Mouse (Mus musculus) urinary bladder, postnatal 0 days (tissue): ENCODE measurements around the gene Hrct1. TPM values are rescaled to one million over a fixed set of nuclear protein-coding genes. Genes with fewer than 3 reads are reported as not detected.

ENCODE experiments used
- polyA plus RNA-seq: library from polyadenylated mRNA; unstranded; fragments of >200 nt; fragmentation: Nextera tagmentation; extraction: Ambion mirVana; gene quantifications from 2 replicates; pipeline ENCODE4 v1.2.1, GENCODE M21; 2015

The Hrct1 gene
- 6.1 and 7.9 TPM in 2 replicates for polyA plus RNA-seq

DNA sequence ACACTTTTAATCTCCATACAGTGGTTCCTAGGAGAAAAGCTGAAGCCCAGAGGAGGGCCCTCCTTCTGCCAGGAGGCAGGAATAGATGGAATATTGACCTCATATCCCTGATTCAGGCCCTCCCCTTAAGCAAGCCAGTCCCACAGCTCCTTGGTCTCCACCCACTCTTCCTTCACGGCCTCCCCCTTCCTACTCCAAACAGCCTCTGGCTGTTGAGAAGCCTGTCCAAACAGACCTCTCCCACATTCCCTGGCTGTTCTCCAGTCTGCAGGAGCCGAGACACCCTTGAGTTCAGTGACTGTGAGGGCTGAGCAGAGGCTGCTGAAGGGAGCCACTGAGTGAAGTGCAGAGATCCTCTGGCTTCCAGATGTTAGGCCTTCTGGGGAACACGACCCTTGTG lies at the start of gene Hrct1:
Gene Hrct1, plus strand, starts transcription at position 194 of the 400 bp plus-strand sequence.

DNA sequence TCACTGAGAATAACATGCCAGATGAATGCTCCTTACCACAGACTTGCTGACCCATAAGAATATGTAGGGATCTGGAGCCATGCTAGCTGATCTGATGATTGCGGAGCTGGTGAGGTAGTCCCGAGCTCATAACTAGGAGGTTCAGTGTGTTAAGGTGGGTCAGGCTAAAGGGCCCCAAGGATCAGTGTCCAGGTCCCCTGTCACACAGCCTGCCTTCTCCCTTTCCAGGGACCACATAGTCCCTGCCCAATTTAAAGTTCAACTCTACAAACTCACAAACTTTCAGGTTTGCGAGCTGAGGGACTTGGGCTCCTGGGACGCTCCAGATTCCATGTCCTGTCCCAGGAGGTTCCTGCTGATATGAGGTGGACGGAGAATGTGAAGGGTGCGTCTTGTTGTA lies 26.3 kb upstream of the Hrct1 start, which contains the start of gene Olfr70:
Gene Olfr70, minus strand, starts transcription at position 101 of the 400 bp plus-strand sequence.

GRCm38 (mm10) chr4:43709869-43710268 lies 17.1 kb upstream of the Hrct1 start, which contains the start of gene Olfr71:
Olfr71 (minus strand) TSS chr4:43710255.

GRCm38 (mm10) chr4:43729794-43730550 lies 3.0 kb downstream of the Hrct1 start, which contains the start of gene Spaar:
Spaar (plus strand) TSS chr4:43730034.

DNA sequence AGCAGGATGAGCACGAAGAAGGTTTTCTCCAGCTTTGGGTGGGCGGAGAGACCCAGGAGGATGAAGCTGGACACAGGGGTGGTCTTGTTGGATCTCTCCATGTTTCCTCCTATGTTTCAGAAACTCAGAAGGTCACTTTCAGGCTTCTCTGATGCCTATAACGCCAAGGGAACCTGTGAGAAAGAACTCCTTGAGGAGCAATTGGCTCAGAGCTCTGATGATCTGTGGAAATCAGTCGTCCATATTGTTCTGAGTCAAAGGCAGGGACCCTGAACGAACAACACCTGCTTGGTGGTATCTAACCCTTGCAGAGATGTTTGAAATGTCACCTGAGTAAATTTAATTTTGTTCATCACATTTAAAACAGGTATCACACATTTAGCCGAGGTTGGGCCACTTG lies 43.9 kb downstream of the Hrct1 start, which contains the start of gene Olfr159:
Gene Olfr159, minus strand, starts transcription at position 101 of the 400 bp plus-strand sequence.

Other genes starting within 250 kb of the Hrct1 start
- gene Sit1, start 243.5 kb upstream of the Hrct1 start, polyA plus RNA-seq, result not detected in 2 replicates
- gene Ccdc107, start 234.3 kb upstream of the Hrct1 start, polyA plus RNA-seq, result 470 and 488 TPM in 2 replicates
- 13.1 and 13.4 TPM in 2 replicates for gene Arhgef39, start 227.5 kb upstream of the Hrct1 start, polyA plus RNA-seq
- 3.2 TPM in 2 replicates for gene Car9, start 220.2 kb upstream of the Hrct1 start, polyA plus RNA-seq
- gene Tpm2, start 203.4 kb upstream of the Hrct1 start, polyA plus RNA-seq, result 9,877 and 11,778 TPM in 2 replicates
- 87.8 and 96.0 TPM in 2 replicates for gene Creb3, start 164.9 kb upstream of the Hrct1 start, polyA plus RNA-seq
- gene Tln1, start 164.5 kb upstream of the Hrct1 start, polyA plus RNA-seq, result 176 and 198 TPM in 2 replicates
- 12.0 TPM in 2 replicates for gene Rgp1, start 148.5 kb upstream of the Hrct1 start, polyA plus RNA-seq
- 6.8 and 7.0 TPM in 2 replicates for gene Gba2, start 148.3 kb upstream of the Hrct1 start, polyA plus RNA-seq
- not detected in 2 replicates for gene Msmp, start 142.7 kb upstream of the Hrct1 start, polyA plus RNA-seq
- gene Npr2, start 95.3 kb upstream of the Hrct1 start, polyA plus RNA-seq, result 8.3 and 8.5 TPM in 2 replicates
- gene Spag8, start 73.6 kb upstream of the Hrct1 start, polyA plus RNA-seq, result 0.10 TPM in 1 of 2 replicates, not detected in the other
- 114 and 122 TPM in 2 replicates for gene Hint2, start 70.7 kb upstream of the Hrct1 start, polyA plus RNA-seq
- 3.0 and 3.4 TPM in 2 replicates for gene Tmem8b, start 58.2 kb upstream of the Hrct1 start, polyA plus RNA-seq
- 1.5 and 2.7 TPM in 2 replicates for gene Fam221b, start 58.0 kb upstream of the Hrct1 start, polyA plus RNA-seq
- not detected in 2 replicates for gene Olfr70, start 26.4 kb upstream of the Hrct1 start, polyA plus RNA-seq
- not detected in 2 replicates for gene Olfr71, start 16.9 kb upstream of the Hrct1 start, polyA plus RNA-seq
- gene Spaar, start 2.8 kb downstream of the Hrct1 start, polyA plus RNA-seq, result 0.42 and 0.43 TPM in 2 replicates
- not detected in 2 replicates for gene Olfr159, start 43.8 kb downstream of the Hrct1 start, polyA plus RNA-seq
- not detected in 2 replicates for gene Olfr156, start 96.7 kb downstream of the Hrct1 start, polyA plus RNA-seq
- gene Olfr157, start 113.0 kb downstream of the Hrct1 start, polyA plus RNA-seq, result not detected in 2 replicates
- gene Olfr155, start 124.4 kb downstream of the Hrct1 start, polyA plus RNA-seq, result not detected in 2 replicates
- 11.2 and 15.7 TPM in 2 replicates for gene Reck, start 148.3 kb downstream of the Hrct1 start, polyA plus RNA-seq
- 85.5 and 92.0 TPM in 2 replicates for gene Glipr2, start 230.2 kb downstream of the Hrct1 start, polyA plus RNA-seq